Mouse (Mus musculus) liver, embryonic 11.5 days (tissue): ENCODE results near the gene Lpo. TPM values are rescaled to one million over a fixed set of nuclear protein-coding genes. Genes with fewer than 3 reads are reported as not detected.
"Not testable (repeated sequence)": the region's sequence is repeated elsewhere in the genome, so short reads cannot be mapped to it uniquely, and the experiment has no call there.

Experiments
- ATAC-seq: fragments of 200-750 bp; cut with Nextera tagmentation; replicated peaks from 2 replicates; pipeline ENCODE4 v1.8.0; 2017; ENCODE audit warnings: moderate number of reproducible peaks, mild to moderate bottlenecking, moderate TSS enrichment, moderate library complexity; ENCODE audit not compliant: low FRiP score
- DNase-seq: peaks from one replicate; pipeline ENCODE4 v3.0.0-alpha.2; 2017; ENCODE audit warnings: low spot score
- H3K27ac ChIP-seq: fragments of 300-500 bp; sonication (generic); 2 replicates; pipeline ENCODE4 v1.5.1; 2014; ENCODE audit warnings: mild to moderate bottlenecking, low read depth, low read length, control low read depth
- H3K27me3 ChIP-seq: fragments of 300-500 bp; sonication (generic); replicated peaks from 2 replicates; pipeline ENCODE4 v1.6.1; 2014; ENCODE audit warnings: low read length, mixed read lengths; ENCODE audit not compliant: control insufficient read depth, insufficient read depth
- H3K36me3 ChIP-seq: fragments of 300-500 bp; sonication (generic); 2 replicates; pipeline ENCODE4 v1.6.1; 2014; ENCODE audit warnings: mild to moderate bottlenecking, low read length, moderate library complexity, mixed read lengths; ENCODE audit not compliant: control insufficient read depth, insufficient read depth
- H3K4me1 ChIP-seq: fragments of 300-500 bp; sonication (generic); replicated peaks from 2 replicates; pipeline ENCODE4 v1.6.1; 2014; ENCODE audit warnings: low read length, mixed read lengths; ENCODE audit not compliant: control insufficient read depth, insufficient read depth
- H3K4me2 ChIP-seq: fragments of 300-500 bp; sonication (generic); 2 replicates; pipeline ENCODE4 v1.6.1; 2014; ENCODE audit warnings: mild to moderate bottlenecking, control low read depth, moderate library complexity
- H3K4me3 ChIP-seq: fragments of 300-500 bp; sonication (generic); 2 replicates; pipeline ENCODE4 v1.5.1; 2014; ENCODE audit warnings: low read depth, low read length, control low read depth
- H3K9ac ChIP-seq: fragments of 300-500 bp; sonication (generic); 2 replicates; pipeline ENCODE4 v1.6.1; 2014; ENCODE audit warnings: low read depth, low read length, control low read depth
- H3K9me3 ChIP-seq: fragments of 300-500 bp; sonication (generic); 2 replicates; pipeline ENCODE4 v1.6.1; 2016; ENCODE audit warnings: low read length, inconsistent platforms, mixed read lengths; ENCODE audit not compliant: control insufficient read depth
- WGBS: fragments of 180-500 bp; shearing (Covaris S2); extraction: QIAGEN DNeasy Blood & Tissue Kit; methylation state at CpG from one replicate; pipeline ENCODE4 v1.1.7; 2014; 5-methylcytosine and 5-hydroxymethylcytosine counted together
- polyA plus RNA-seq: library from polyadenylated mRNA; unstranded; fragments of >200 nt; fragmentation: Nextera tagmentation; extraction: Ambion mirVana; gene quantifications from 2 replicates; pipeline ENCODE4 v1.2.1, GENCODE M21; 2014

Lpo gene
- polyA plus RNA-seq = not detected in 2 replicates

DNA sequence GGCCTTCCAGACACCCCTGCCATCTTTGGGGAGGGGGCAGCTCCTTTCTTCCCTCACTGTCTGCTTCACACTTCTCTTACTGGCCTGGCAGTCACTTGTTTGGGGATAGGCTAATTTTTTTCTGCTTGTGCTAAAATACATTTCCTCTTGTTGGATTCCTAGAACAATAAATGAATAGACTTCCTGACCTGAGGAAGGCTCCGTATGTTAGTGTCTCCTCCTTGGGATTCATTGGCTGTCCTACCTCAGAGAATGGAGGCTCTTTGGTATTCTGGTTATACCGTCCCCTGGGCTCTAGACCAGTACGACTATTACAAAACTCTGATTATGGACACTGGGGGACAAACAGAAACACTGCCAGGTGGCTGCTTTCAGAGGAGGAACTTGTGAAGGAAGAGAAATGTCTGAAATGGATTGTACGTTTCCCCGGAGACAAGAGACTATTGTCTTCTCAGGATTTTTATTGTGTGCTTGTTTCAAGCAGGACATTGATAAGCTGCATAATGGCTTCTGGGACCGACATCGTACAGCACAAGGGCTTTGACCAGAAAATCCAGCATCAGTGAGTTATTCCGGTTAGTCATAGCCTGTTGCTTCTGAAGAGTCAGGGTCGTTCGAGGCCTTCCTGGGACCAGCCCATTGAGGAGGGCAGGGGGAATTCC, at the start of gene Lpo:
Gene Lpo (minus strand): TSS at position 51 of the 662 bp plus-strand sequence.
- Histone ChIP-seq H3K27ac (no peak within 1 kb of the TSS), H3K36me3 (no peaks in the 10 kb centered on the region), H3K27me3 (no peaks in the 10 kb centered on the region; the same call in 1 of the 2 replicates), H3K4me2 (no peak within 1 kb of the TSS), H3K9ac (no peak within 1 kb of the TSS), H3K4me3 (no peak within 1 kb of the TSS), H3K4me1 (no peaks in the 10 kb centered on the region), H3K9me3 (no peaks in the 10 kb centered on the region)
- WGBS = 76% methylated on average over 10 of the region's 10 CpGs
- DNase-seq (no peak), ATAC-seq (no peak)

- 79% methylated on average over 6 of the region's 6 CpGs for WGBS
- Histone ChIP-seq H3K27me3 (no peaks in the 10 kb centered on the region), H3K4me1 (no peaks in the 10 kb centered on the region), H3K9ac (no peak within 1 kb of the TSS), H3K9me3 (no peaks in the 10 kb centered on the region), H3K27ac (no peak within 1 kb of the TSS), H3K4me2 (no peak within 1 kb of the TSS), H3K4me3 (no peak within 1 kb of the TSS), H3K36me3 (no peaks in the 10 kb centered on the region)
- DNase-seq (no peak), ATAC-seq (no peak)
These were observed 47.3 kb upstream of the Lpo start, which contains the start of gene Epx for GRCm38 (mm10) chr11:87875436-87875835. Gene Epx (minus strand): TSS chr11:87875536.

DNA sequence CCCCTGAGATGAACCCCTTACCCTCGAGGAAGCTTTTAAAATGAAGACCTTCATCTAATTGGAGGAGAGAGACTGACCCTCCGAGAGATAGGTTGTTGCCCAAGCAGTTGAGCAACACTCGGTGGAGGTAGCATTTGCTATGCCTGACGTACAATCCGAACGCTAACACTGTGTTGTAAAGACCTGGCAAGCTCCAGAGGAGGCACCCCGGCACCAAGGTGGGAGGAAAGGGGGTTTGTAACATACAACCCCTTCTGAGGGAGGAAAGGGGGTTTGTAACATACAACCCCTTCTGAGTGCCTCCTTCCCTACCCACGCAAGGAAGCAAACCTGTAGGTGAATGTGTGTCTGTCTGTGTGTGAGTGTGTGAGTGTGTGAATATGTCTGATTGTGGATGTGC, 43.7 kb upstream of the Lpo start:
- no peak for ATAC-seq
- Histone ChIP-seq H3K9ac (no peak overlapping the region), H3K36me3 (no peaks in the 10 kb centered on the region), H3K4me1 (no peaks in the 10 kb centered on the region), H3K4me2 (no peak overlapping the region), H3K9me3 (no peaks in the 10 kb centered on the region), H3K4me3 (no peak overlapping the region), H3K27me3 (no peaks in the 10 kb centered on the region; the same call in 1 of the 2 replicates), H3K27ac (no peak overlapping the region)
- WGBS = 57% methylated on average over 8 of the region's 8 CpGs
- no peak for DNase-seq

GRCm38 (mm10) chr11:87870096-87870495, 42.0 kb upstream of the Lpo start:
- Histone ChIP-seq H3K4me3 (no peak overlapping the region), H3K9me3 (no peaks in the 10 kb centered on the region), H3K4me1 (no peaks in the 10 kb centered on the region), H3K9ac (no peak overlapping the region), H3K36me3 (no peaks in the 10 kb centered on the region), H3K27me3 (no peaks in the 10 kb centered on the region; the same call in 1 of the 2 replicates), H3K4me2 (no peak overlapping the region), H3K27ac (no peak overlapping the region)
- WGBS = 73% methylated on average over 2 of the region's 2 CpGs
- no peak for DNase-seq
- no peak for ATAC-seq

GRCm38 (mm10) chr11:87866891-87867290, 38.8 kb upstream of the Lpo start:
- not testable (repeated sequence) for H3K36me3 ChIP-seq, ATAC-seq, H3K4me1 ChIP-seq, H3K27me3 ChIP-seq, H3K9me3 ChIP-seq, DNase-seq, H3K27ac ChIP-seq, H3K9ac ChIP-seq, H3K4me3 ChIP-seq, H3K4me2 ChIP-seq
- WGBS = 75% methylated on average over 1 of the region's 2 CpGs

GRCm38 (mm10) chr11:87862805-87863204, 34.7 kb upstream of the Lpo start:
- H3K9me3 ChIP-seq = no peaks in the 10 kb centered on the region
- no peak overlapping the region for H3K9ac ChIP-seq
- no peaks in the 10 kb centered on the region for H3K4me1 ChIP-seq
- no peak overlapping the region for H3K27ac ChIP-seq
- no peak for DNase-seq
- H3K4me3 ChIP-seq = no peak overlapping the region
- H3K4me2 ChIP-seq = no peak overlapping the region
- H3K27me3 ChIP-seq = no peaks in the 10 kb centered on the region
- ATAC-seq = no peak
- no peaks in the 10 kb centered on the region; the same call in 1 of the 2 replicates for H3K36me3 ChIP-seq
- WGBS = 89% methylated on average over 13 of the region's 13 CpGs

GRCm38 (mm10) chr11:87860426-87860825, 32.3 kb upstream of the Lpo start:
- no peaks in the 10 kb centered on the region for H3K27me3 ChIP-seq
- no peaks in the 10 kb centered on the region for H3K9me3 ChIP-seq
- H3K36me3 ChIP-seq = no peaks in the 10 kb centered on the region; the same call in 1 of the 2 replicates
- WGBS = 83% methylated on average over 9 of the region's 9 CpGs
- H3K27ac ChIP-seq = no peak overlapping the region
- no peak overlapping the region for H3K4me3 ChIP-seq
- ATAC-seq (no peak), DNase-seq (no peak)
- no peak overlapping the region for H3K9ac ChIP-seq
- no peaks in the 10 kb centered on the region for H3K4me1 ChIP-seq
- H3K4me2 ChIP-seq = no peak overlapping the region

- H3K27ac ChIP-seq = no peak overlapping the region
- no peaks in the 10 kb centered on the region; the same call in 1 of the 2 replicates for H3K36me3 ChIP-seq
- H3K9me3 ChIP-seq = no peaks in the 10 kb centered on the region
- H3K27me3 ChIP-seq = no peaks in the 10 kb centered on the region
- ATAC-seq = no peak
- no peaks in the 10 kb centered on the region for H3K4me1 ChIP-seq
- no peak for DNase-seq
- H3K9ac ChIP-seq = no peak overlapping the region
- H3K4me3 ChIP-seq = no peak overlapping the region
- no peak overlapping the region for H3K4me2 ChIP-seq
- 82% methylated on average over 11 of the region's 11 CpGs for WGBS
These were observed 31.2 kb upstream of the Lpo start for GRCm38 (mm10) chr11:87859273-87859672.

GRCm38 (mm10) chr11:87854550-87854949, 26.5 kb upstream of the Lpo start:
- H3K9me3 ChIP-seq = no peaks in the 10 kb centered on the region
- 78% methylated on average over 7 of the region's 7 CpGs for WGBS
- H3K9ac ChIP-seq = no peak overlapping the region
- H3K27me3 ChIP-seq = no peaks in the 10 kb centered on the region
- no peak for ATAC-seq
- no peak overlapping the region for H3K4me2 ChIP-seq
- no peak overlapping the region for H3K27ac ChIP-seq
- H3K4me3 ChIP-seq = no peak overlapping the region
- DNase-seq = no peak
- peaks cover 4% of the 10 kb centered on the region for H3K4me1 ChIP-seq
- H3K36me3 ChIP-seq = no peaks in the 10 kb centered on the region; the same call in 1 of the 2 replicates
